ENCODE assay signal across 27 mouse cellular contexts in genomic region chr17:79595996-79596395, GRCm38 (mm10). TPM values are rescaled to one million over a fixed set of nuclear protein-coding genes. Genes with fewer than 3 reads are reported as not detected.
DNase-seq lines count a peak whose midpoint lies in the region; ATAC-seq and TF ChIP-seq lines count a peak whose summit lies in the region.
"Had no signal": no experiment of that assay in that cellular context is flagged by ENCODE, and none has a peak within 500 bp of the region (broad histone marks: within the 10 kb centered on the region; RNA-seq: fewer than 3 reads in every experiment).

No protein-coding gene starts in this region.

- no peaks in the 10 kb centered on the region for H3K27me3 ChIP-seq in embryonic facial prominence, embryonic 14.5 days (replicated peaks; ENCODE audit: control insufficient read depth, insufficient read depth, low read length)
- H3K27me3 ChIP-seq in embryonic facial prominence, embryonic 10.5 days (replicated peaks; ENCODE audit: low read depth, poor library complexity, severe bottlenecking) = no peaks in the 10 kb centered on the region
- H3K27me3 ChIP-seq in liver, adult 2 months (ENCODE audit: control insufficient read depth, insufficient read depth, low read length) = no peaks in the 10 kb centered on the region
- H3K27me3 ChIP-seq in liver, postnatal 0 days (ENCODE audit: insufficient read depth, low read length) = no peaks in the 10 kb centered on the region
- H3K27me3 ChIP-seq: CH12.LX; embryonic facial prominence, embryonic 12.5 days; embryonic facial prominence, embryonic 15.5 days; forebrain, embryonic 13.5 days; forebrain, embryonic 15.5 days; Patski had no signal

- 53% methylated on average over 4 of the region's 4 CpGs for WGBS in embryonic facial prominence, embryonic 14.5 days
- whole genome bisulfite sequencing in embryonic facial prominence, embryonic 10.5 days = 81% methylated on average over 4 of the region's 4 CpGs
- 44% methylated on average over 4 of the region's 4 CpGs for WGBS in liver, adult 2 months
- 73% methylated on average over 4 of the region's 4 CpGs for WGBS in liver, postnatal 0 days (ENCODE audit: insufficient replicate concordance)

- no peaks in the 10 kb centered on the region for H3K4me1 ChIP-seq in embryonic facial prominence, embryonic 14.5 days (ENCODE audit: control insufficient read depth, insufficient read depth, low read length)
- peaks cover 6% of the 10 kb centered on the region for H3K4me1 ChIP-seq in embryonic facial prominence, embryonic 10.5 days
- H3K4me1 ChIP-seq in liver, adult 2 months (ENCODE audit: control insufficient read depth, insufficient read depth, low read length) = peaks cover 16% of the 10 kb centered on the region; the same call in 1 of the 2 replicates
- 0 out of 2 replicates have a peak, but pooled peaks cover 3% of the 10 kb centered on the region for H3K4me1 ChIP-seq in liver, postnatal 0 days (ENCODE audit: insufficient read depth)
- H3K4me1 ChIP-seq: embryonic facial prominence, embryonic 12.5 days; embryonic facial prominence, embryonic 15.5 days; forebrain, embryonic 15.5 days had no signal

- H3K79me2 ChIP-seq in liver, adult 2 months (ENCODE audit: control insufficient read depth, insufficient read depth, low read length) = no peaks in the 10 kb centered on the region

- no peak for TF ChIP-seq CTCF in liver, adult 2 months (IDR thresholded peaks at IDR 0.05; ENCODE audit: low read depth, low read length)
- TF ChIP-seq CTCF in liver, postnatal 0 days (IDR thresholded peaks at IDR 0.05; ENCODE audit: low read depth) = no peak

- no peak for TF ChIP-seq POLR2A in liver, adult 2 months (IDR thresholded peaks at IDR 0.05; ENCODE audit: extremely low read depth, insufficient read depth, low read length)

- ATAC-seq in embryonic facial prominence, embryonic 14.5 days (ENCODE audit: low read depth) = peak; percentile 83
- ATAC-seq in liver, postnatal 0 days = no peak
- ATAC-seq: activated CD4-positive, CD25-positive, alpha-beta regulatory T cell, adult 4 months; CD4-positive, CD25-positive, alpha-beta regulatory T cell, adult 4 months; forebrain, embryonic 13.5 days; forebrain, embryonic 15.5 days; forebrain, postnatal 0 days; Patski had no signal

- no peak overlapping the region for H3K9ac ChIP-seq in embryonic facial prominence, embryonic 14.5 days (ENCODE audit: low read depth, low read length)
- H3K9ac ChIP-seq in liver, adult 2 months (ENCODE audit: low read depth, low read length) = no peak overlapping the region
- H3K9ac ChIP-seq in liver, postnatal 0 days (replicated peaks) = no peak overlapping the region
- H3K9ac ChIP-seq: embryonic facial prominence, embryonic 12.5 days; embryonic facial prominence, embryonic 15.5 days; forebrain, embryonic 13.5 days; forebrain, embryonic 15.5 days; forebrain, postnatal 0 days had no signal

- H3K4me3 ChIP-seq in embryonic facial prominence, embryonic 14.5 days (ENCODE audit: low read depth, low read length) = no peak overlapping the region
- no peak overlapping the region for H3K4me3 ChIP-seq in embryonic facial prominence, embryonic 10.5 days
- no peak overlapping the region for H3K4me3 ChIP-seq in liver, adult 2 months (ENCODE audit: insufficient read depth, low read depth, low read length)
- no peak overlapping the region for H3K4me3 ChIP-seq in liver, postnatal 0 days (ENCODE audit: low read depth, low read length)
- H3K4me3 ChIP-seq: embryonic facial prominence, embryonic 12.5 days; embryonic facial prominence, embryonic 15.5 days; erythroblast, embryonic 14.5 days; forebrain, embryonic 13.5 days; forebrain, embryonic 15.5 days had no signal

- TF ChIP-seq EP300 in liver, postnatal 0 days (IDR thresholded peaks at IDR 0.05; ENCODE audit: low read depth) = no peak

- DNase-seq in embryonic facial prominence, embryonic 14.5 days (ENCODE audit: low spot score) = peak; percentile 73
- DNase-seq in embryonic facial prominence, embryonic 10.5 days (ENCODE audit: low spot score) = no peak
- peak; percentile 91 for DNase-seq in liver, adult 2 months (ENCODE audit: extremely low read depth, low read depth, low spot score)
- DNase-seq in liver, postnatal 0 days = no peak
- peak; percentile 87 for DNase-seq in fat pad, adult 2 months (ENCODE audit: extremely low read depth, low read depth, low spot score)
- DNase-seq in adrenal gland, postnatal 10 days = no peak
- DNase-seq: adrenal gland, adult 8-10 months; adrenal gland, postnatal 25 days; B cell, adult 2 months; cerebellum, adult 11 months; cerebellum, adult 18-20 months; cerebellum, adult 8-10 months; cerebellum, adult 9-11 months; cerebellum, postnatal 14 days; cerebellum, postnatal 36 days; embryo, embryonic 11 days; forebrain, postnatal 0 days had no signal

- no peaks in the 10 kb centered on the region for H3K36me3 ChIP-seq in embryonic facial prominence, embryonic 14.5 days (ENCODE audit: control insufficient read depth, insufficient read depth, low read length)
- no peaks in the 10 kb centered on the region for H3K36me3 ChIP-seq in embryonic facial prominence, embryonic 10.5 days (replicated peaks)
- no peaks in the 10 kb centered on the region for H3K36me3 ChIP-seq in liver, adult 2 months (ENCODE audit: control insufficient read depth, insufficient read depth, low read length)
- no peaks in the 10 kb centered on the region for H3K36me3 ChIP-seq in liver, postnatal 0 days (replicated peaks; ENCODE audit: insufficient read depth, low read length)
- H3K36me3 ChIP-seq: embryonic facial prominence, embryonic 12.5 days; embryonic facial prominence, embryonic 15.5 days; forebrain, embryonic 15.5 days; G1E had no signal

- no peaks in the 10 kb centered on the region for H3K9me3 ChIP-seq in embryonic facial prominence, embryonic 14.5 days (ENCODE audit: control insufficient read depth, low read length)
- no peaks in the 10 kb centered on the region for H3K9me3 ChIP-seq in embryonic facial prominence, embryonic 10.5 days
- H3K9me3 ChIP-seq in liver, postnatal 0 days (ENCODE audit: low read length) = no peaks in the 10 kb centered on the region
- H3K9me3 ChIP-seq: embryonic facial prominence, embryonic 12.5 days; embryonic facial prominence, embryonic 15.5 days; forebrain, embryonic 13.5 days; forebrain, embryonic 15.5 days; G1E had no signal

- H3K4me2 ChIP-seq in embryonic facial prominence, embryonic 14.5 days (ENCODE audit: low read depth, low read length) = no peak overlapping the region
- H3K4me2 ChIP-seq in liver, postnatal 0 days (ENCODE audit: low read depth, low read length) = no peak overlapping the region
- H3K4me2 ChIP-seq: embryonic facial prominence, embryonic 12.5 days; embryonic facial prominence, embryonic 15.5 days; forebrain, embryonic 13.5 days; forebrain, embryonic 15.5 days had no signal

- H3K27ac ChIP-seq in embryonic facial prominence, embryonic 14.5 days (replicated peaks; ENCODE audit: low read depth, low read length) = no peak overlapping the region
- no peak overlapping the region for H3K27ac ChIP-seq in embryonic facial prominence, embryonic 10.5 days (replicated peaks)
- H3K27ac ChIP-seq in liver, adult 2 months (replicated peaks; ENCODE audit: insufficient read depth, low read depth, low read length) = peak overlapping the region; percentile 74
- no peak overlapping the region for H3K27ac ChIP-seq in liver, postnatal 0 days (ENCODE audit: low read depth)
- H3K27ac ChIP-seq: embryonic facial prominence, embryonic 12.5 days; embryonic facial prominence, embryonic 15.5 days; forebrain, embryonic 13.5 days; forebrain, embryonic 15.5 days had no signal

RNA-seq across cellular contexts. Expression of gene Rmdn2, which starts 15.7 kb away (rescaled TPM):
- polyA plus RNA-seq in embryonic facial prominence, embryonic 14.5 days (2014; fragmentation: Nextera tagmentation; extraction: Ambion mirVana) = 12.4 and 12.7 TPM in 2 replicates
- polyA plus RNA-seq in embryonic facial prominence, embryonic 10.5 days (2016; fragmentation: Nextera tagmentation; extraction: Ambion mirVana) = 6.4 and 7.0 TPM in 2 replicates
- 45.8 and 82.7 TPM in 2 replicates for total RNA-seq in liver, adult 2 months (2014; rRNA removed)
- 14.1 and 17.6 TPM in 2 replicates for polyA plus RNA-seq in liver, adult 2 months (2012; rRNA removed)
- 11.2 TPM in 2 replicates for polyA plus RNA-seq in liver, postnatal 0 days (2015; fragmentation: Nextera tagmentation; extraction: Ambion mirVana)
- 100 to 1,000 TPM; 114 to 156 TPM for total RNA-seq in adrenal gland, postnatal 10 days (2021)

Comparison
In these comparisons a context has a peak if more than half of its experiments do, and no peak if none do; other contexts are left out.
1. DNase-seq: peak in embryonic facial prominence, embryonic 14.5 days (single experiment), liver, adult 2 months (single experiment) and fat pad, adult 2 months (single experiment); none in embryonic facial prominence, embryonic 10.5 days (single experiment), liver, postnatal 0 days (single experiment) and adrenal gland, postnatal 10 days (single experiment).